In genomic region chr8:120190107-120190809, GRCm38 (mm10) we compare ENCODE assay signal across 11 mouse cellular contexts. TPM values are rescaled to one million over a fixed set of nuclear protein-coding genes. Genes with fewer than 3 reads are reported as not detected.
DNase-seq lines count a peak whose midpoint lies in the region; ATAC-seq and TF ChIP-seq lines count a peak whose summit lies in the region.
"Had no signal": no experiment of that assay in that cellular context is flagged by ENCODE, and none has a peak within 500 bp of the region (broad histone marks: within the 10 kb centered on the region; RNA-seq: fewer than 3 reads in every experiment).

No protein-coding gene starts in this region.

- no peak overlapping the region for H3K27ac ChIP-seq in forebrain, embryonic 12.5 days
- H3K27ac ChIP-seq in forebrain, embryonic 13.5 days: no peak overlapping the region
- peak overlapping the region; percentile 85 for H3K27ac ChIP-seq in left cerebral cortex, adult 2 months
- H3K27ac ChIP-seq in hindbrain, embryonic 13.5 days: peak overlapping the region; percentile 60
- H3K27ac ChIP-seq in midbrain, postnatal 0 days (ENCODE audit: low read depth, low read length): peak overlapping the region; percentile 63
- H3K27ac ChIP-seq: liver, embryonic 15.5 days had no signal

- no peak overlapping the region for H3K4me2 ChIP-seq in forebrain, embryonic 12.5 days
- no peak overlapping the region for H3K4me2 ChIP-seq in forebrain, embryonic 13.5 days
- H3K4me2 ChIP-seq in hindbrain, embryonic 13.5 days: no peak overlapping the region
- no peak overlapping the region for H3K4me2 ChIP-seq in midbrain, postnatal 0 days (ENCODE audit: low read depth, low read length, poor library complexity, severe bottlenecking)

- peaks cover 29% of the 10 kb centered on the region for H3K4me1 ChIP-seq in forebrain, embryonic 12.5 days
- peaks cover 34% of the 10 kb centered on the region for H3K4me1 ChIP-seq in forebrain, embryonic 13.5 days
- peaks cover 39% of the 10 kb centered on the region for H3K4me1 ChIP-seq in hindbrain, embryonic 13.5 days (replicated peaks)
- peaks cover 9% of the 10 kb centered on the region for H3K4me1 ChIP-seq in midbrain, postnatal 0 days (ENCODE audit: insufficient read depth, low read length)

- H3K4me3 ChIP-seq in forebrain, embryonic 12.5 days (replicated peaks): no peak overlapping the region
- no peak overlapping the region for H3K4me3 ChIP-seq in forebrain, embryonic 13.5 days
- H3K4me3 ChIP-seq in left cerebral cortex, adult 2 months: no peak overlapping the region; the same call in 1 of the 2 replicates
- no peak overlapping the region for H3K4me3 ChIP-seq in hindbrain, embryonic 13.5 days
- H3K4me3 ChIP-seq in midbrain, postnatal 0 days (ENCODE audit: low read depth, low read length): no peak overlapping the region
- H3K4me3 ChIP-seq: stomach, embryonic 15.5 days had no signal

- intact Hi-C loops in left cerebral cortex, adult 2 months (cut with DNase I): no loop called here
- intact Hi-C loops in left cerebral cortex, postnatal 4 days (cut with DNase I): no loop called here

- H3K27me3 ChIP-seq in forebrain, embryonic 12.5 days: no peaks in the 10 kb centered on the region
- no peaks in the 10 kb centered on the region for H3K27me3 ChIP-seq in forebrain, embryonic 13.5 days
- 0 out of 2 replicates have a peak, but pooled peaks cover 5% of the 10 kb centered on the region for H3K27me3 ChIP-seq in hindbrain, embryonic 13.5 days
- no peaks in the 10 kb centered on the region for H3K27me3 ChIP-seq in midbrain, postnatal 0 days (ENCODE audit: insufficient read depth, low read length)
- H3K27me3 ChIP-seq: liver, embryonic 15.5 days; stomach, embryonic 15.5 days had no signal

- no peak for TF ChIP-seq CTCF in left cerebral cortex, adult 2 months (IDR thresholded peaks at IDR 0.05)
- no peak for TF ChIP-seq CTCF in midbrain, postnatal 0 days (IDR thresholded peaks at IDR 0.05)

- peak; percentile 9; the same call in 1 of the 2 replicates for ATAC-seq in forebrain, embryonic 12.5 days (ENCODE audit: low FRiP score)
- ATAC-seq in forebrain, embryonic 13.5 days: no peak; the same call in 1 of the 2 replicates
- 0 out of 2 replicates have a peak, but pooled peaks have one; percentile 7 for ATAC-seq in hindbrain, embryonic 13.5 days (ENCODE audit: low FRiP score)
- ATAC-seq in midbrain, postnatal 0 days (ENCODE audit: low FRiP score): no peak; the same call in 1 of the 2 replicates
- ATAC-seq in monocyte, adult 5-6 weeks (replicated peaks; ENCODE audit: insufficient number of reproducible peaks, low FRiP score, low TSS enrichment, poor library complexity, severe bottlenecking): no peak

- H3K9me3 ChIP-seq in forebrain, embryonic 12.5 days: no peaks in the 10 kb centered on the region
- H3K9me3 ChIP-seq in forebrain, embryonic 13.5 days (replicated peaks): no peaks in the 10 kb centered on the region
- 0 out of 2 replicates have a peak, but pooled peaks cover 3% of the 10 kb centered on the region for H3K9me3 ChIP-seq in hindbrain, embryonic 13.5 days
- no peaks in the 10 kb centered on the region for H3K9me3 ChIP-seq in midbrain, postnatal 0 days (ENCODE audit: low read length)
- H3K9me3 ChIP-seq: liver, embryonic 15.5 days; stomach, embryonic 15.5 days had no signal

- 83% methylated on average over 17 of the region's 17 CpGs for WGBS in forebrain, embryonic 12.5 days
- WGBS in forebrain, embryonic 13.5 days: 85% methylated on average over 17 of the region's 17 CpGs
- WGBS in hindbrain, embryonic 13.5 days: 83% methylated on average over 17 of the region's 17 CpGs
- 83% methylated on average over 17 of the region's 17 CpGs for WGBS in midbrain, postnatal 0 days

- no peak overlapping the region for H3K9ac ChIP-seq in forebrain, embryonic 12.5 days
- H3K9ac ChIP-seq in forebrain, embryonic 13.5 days: no peak overlapping the region
- H3K9ac ChIP-seq in hindbrain, embryonic 13.5 days: no peak overlapping the region; the same call in 1 of the 2 replicates
- H3K9ac ChIP-seq in midbrain, postnatal 0 days (replicated peaks; ENCODE audit: low read length, poor library complexity, severe bottlenecking): no peak overlapping the region
- H3K9ac ChIP-seq: liver, embryonic 15.5 days; stomach, embryonic 15.5 days had no signal

- H3K36me3 ChIP-seq in forebrain, embryonic 12.5 days (replicated peaks): no peaks in the 10 kb centered on the region
- no peaks in the 10 kb centered on the region for H3K36me3 ChIP-seq in forebrain, embryonic 13.5 days (ENCODE audit: poor library complexity, severe bottlenecking)
- no peaks in the 10 kb centered on the region for H3K36me3 ChIP-seq in hindbrain, embryonic 13.5 days
- no peaks in the 10 kb centered on the region for H3K36me3 ChIP-seq in midbrain, postnatal 0 days (ENCODE audit: insufficient read depth, low read length)
- H3K36me3 ChIP-seq: liver, embryonic 15.5 days; stomach, embryonic 15.5 days had no signal

- no peak for DNase-seq in left cerebral cortex, adult 2 months (ENCODE audit: extremely low spot score in 1 of 2, low spot score in 2 of 2)
- DNase-seq in left cerebral cortex, postnatal 4 days: no peak
- no peak for DNase-seq in midbrain, postnatal 0 days (ENCODE audit: low spot score)
- no peak for DNase-seq in T-cell, adult 2 months (ENCODE audit: low spot score)

RNA-seq across cellular contexts. Expression of gene Fam92b, which starts 13.0 kb away (rescaled TPM):
- polyA plus RNA-seq in forebrain, embryonic 12.5 days (2016; fragmentation: Nextera tagmentation; extraction: Ambion mirVana): 2.5 and 3.2 TPM in 2 replicates
- 1.4 and 1.9 TPM in 2 replicates for polyA plus RNA-seq in forebrain, embryonic 13.5 days (2015; fragmentation: Nextera tagmentation; extraction: Ambion mirVana)
- 1 to 10 TPM in 1 of 2 experiments, under 1 TPM in 1; 0.68 to 1.0 TPM for total RNA-seq in left cerebral cortex, adult 2 months (2021)
- not detected for total RNA-seq in left cerebral cortex, postnatal 4 days (2021)
- 2.2 and 2.6 TPM in 2 replicates for polyA plus RNA-seq in hindbrain, embryonic 13.5 days (2015; fragmentation: Nextera tagmentation; extraction: Ambion mirVana)
- total RNA-seq in midbrain, postnatal 0 days (2014; rRNA removed): 1.0 and 2.0 TPM in 2 replicates
- polyA plus RNA-seq in midbrain, postnatal 0 days (2015; fragmentation: Nextera tagmentation; extraction: Ambion mirVana): 1.7 and 2.4 TPM in 2 replicates
- total RNA-seq in monocyte, adult 5-6 weeks (2017): not detected in 3 replicates
- total RNA-seq: gastrocnemius, adult 8-10 months had no signal
- polyA plus RNA-seq: liver, embryonic 15.5 days had no signal

RNA-seq across cellular contexts. Expression of gene Gse1, which starts 38.0 kb away (rescaled TPM):
- 20.4 and 27.0 TPM in 2 replicates for polyA plus RNA-seq in forebrain, embryonic 12.5 days (2016; fragmentation: Nextera tagmentation; extraction: Ambion mirVana)
- polyA plus RNA-seq in forebrain, embryonic 13.5 days (2015; fragmentation: Nextera tagmentation; extraction: Ambion mirVana): 24.0 and 24.9 TPM in 2 replicates
- 100 to 1,000 TPM in 1 of 2 experiments, 10 to 100 TPM in 1; 77.7 to 105 TPM for total RNA-seq in left cerebral cortex, adult 2 months (2021)
- 10 to 100 TPM; 57.4 to 59.3 TPM for total RNA-seq in left cerebral cortex, postnatal 4 days (2021)
- polyA plus RNA-seq in hindbrain, embryonic 13.5 days (2015; fragmentation: Nextera tagmentation; extraction: Ambion mirVana): 21.3 and 22.1 TPM in 2 replicates
- total RNA-seq in midbrain, postnatal 0 days (2014; rRNA removed): 47.3 and 51.3 TPM in 2 replicates
- polyA plus RNA-seq in midbrain, postnatal 0 days (2015; fragmentation: Nextera tagmentation; extraction: Ambion mirVana): 9.9 and 12.4 TPM in 2 replicates
- 9.9 to 23.3 TPM (median 10.5 TPM) in 3 replicates for total RNA-seq in monocyte, adult 5-6 weeks (2017)

Comparison
In these comparisons a context has a peak if more than half of its experiments do, and no peak if none do; other contexts are left out.
1. ATAC-seq: peak in forebrain, embryonic 12.5 days (single experiment) and hindbrain, embryonic 13.5 days (single experiment); none in forebrain, embryonic 13.5 days (single experiment), midbrain, postnatal 0 days (single experiment) and monocyte, adult 5-6 weeks (single experiment).
2. H3K27ac ChIP-seq: peak in left cerebral cortex, adult 2 months (single experiment), hindbrain, embryonic 13.5 days (single experiment) and midbrain, postnatal 0 days (single experiment); none in forebrain, embryonic 12.5 days (single experiment) and forebrain, embryonic 13.5 days (single experiment).